9 mouse cellular contexts compared by ENCODE assay signal in genomic region chrX:140479171-140479570, GRCm38 (mm10). TPM values are rescaled to one million over a fixed set of nuclear protein-coding genes. Genes with fewer than 3 reads are reported as not detected.
A peak's percentile ranks its signal among the peaks of the same experiment; 100 is the strongest.
DNase-seq lines count a peak whose midpoint lies in the region; ATAC-seq and TF ChIP-seq lines count a peak whose summit lies in the region.
"Had no signal": no experiment of that assay in that cellular context is flagged by ENCODE, and none has a peak within 500 bp of the region (broad histone marks: within the 10 kb centered on the region; RNA-seq: fewer than 3 reads in every experiment).

No protein-coding gene starts in this region.

- H3K4me3 ChIP-seq in kidney, embryonic 15.5 days (replicated peaks): no peak overlapping the region
- no peak overlapping the region for H3K4me3 ChIP-seq in CH12.LX (replicated peaks in 1 of 3; ENCODE audit: low read depth in 2 of 3, low read length in 2 of 3, poor library complexity in 1 of 3)
- no peak overlapping the region for H3K4me3 ChIP-seq in limb, embryonic 11.5 days (ENCODE audit: low read depth, low read length)
- H3K4me3 ChIP-seq in midbrain, embryonic 16.5 days (ENCODE audit: low read depth, low read length): no peak overlapping the region
- H3K4me3 ChIP-seq: limb, embryonic 13.5 days had no signal

- dilution Hi-C loops in CH12.LX (cut with MboI; ENCODE audit: extremely low pct_ligation_motif_present, extremely low pct_unique_long_range_greater_than_20kb, low sequenced_read_pairs): no loop called here

- H3K9ac ChIP-seq in kidney, embryonic 15.5 days: no peak overlapping the region
- no peak overlapping the region for H3K9ac ChIP-seq in CH12.LX (ENCODE audit: insufficient read depth, low read depth)
- H3K9ac ChIP-seq in limb, embryonic 11.5 days (ENCODE audit: low read length): no peak overlapping the region
- no peak overlapping the region for H3K9ac ChIP-seq in midbrain, embryonic 16.5 days (ENCODE audit: low read depth, low read length)
- H3K9ac ChIP-seq: limb, embryonic 13.5 days had no signal

- no peaks in the 10 kb centered on the region for H3K9me3 ChIP-seq in kidney, embryonic 15.5 days (replicated peaks)
- H3K9me3 ChIP-seq in CH12.LX (replicated peaks; ENCODE audit: low read length): no peaks in the 10 kb centered on the region
- H3K9me3 ChIP-seq in limb, embryonic 11.5 days (ENCODE audit: control insufficient read depth, low read length): no peaks in the 10 kb centered on the region
- H3K9me3 ChIP-seq in midbrain, embryonic 16.5 days (replicated peaks; ENCODE audit: control insufficient read depth, low read length, poor library complexity, severe bottlenecking): no peaks in the 10 kb centered on the region
- H3K9me3 ChIP-seq: limb, embryonic 13.5 days had no signal

- DNase-seq in kidney, adult 18-20 months: peak; percentile 50
- peak; percentile 48 for DNase-seq in CH12.LX (ENCODE audit: extremely low read depth)
- peak; percentile 43 for DNase-seq in adrenal gland, postnatal 25 days
- peak; percentile 34 for DNase-seq in limb, embryonic 11.5 days (ENCODE audit: low spot score)
- DNase-seq in skeletal muscle tissue, adult 2 months (ENCODE audit: low read depth, low spot score): peak; percentile 26

- in situ Hi-C loops in CH12.LX (cut with MboI; ENCODE audit: low pct_ligation_motif_present, low pct_unique_long_range_greater_than_20kb, low sequenced_read_pairs): loop anchor here (10.0 kb wide), 1 partner anchor 246 kb away; no protein-coding TSS in a partner anchor

- TF ChIP-seq POLR2A in CH12.LX (IDR thresholded peaks at IDR 0.05; ENCODE audit: low read depth, low read length): no peak

- no peak overlapping the region for H3K4me2 ChIP-seq in kidney, embryonic 15.5 days
- H3K4me2 ChIP-seq in CH12.LX (ENCODE audit: insufficient read depth, low read depth, poor library complexity, severe bottlenecking): no peak overlapping the region
- H3K4me2 ChIP-seq in limb, embryonic 11.5 days (ENCODE audit: low read depth, severe bottlenecking): no peak overlapping the region
- no peak overlapping the region for H3K4me2 ChIP-seq in midbrain, embryonic 16.5 days (ENCODE audit: low read length)
- H3K4me2 ChIP-seq: limb, embryonic 13.5 days had no signal

- no peaks in the 10 kb centered on the region for H3K4me1 ChIP-seq in kidney, embryonic 15.5 days
- H3K4me1 ChIP-seq in CH12.LX (ENCODE audit: control insufficient read depth in 1 of 2, insufficient read depth in 2 of 2): no peaks in the 10 kb centered on the region
- H3K4me1 ChIP-seq in limb, embryonic 11.5 days (ENCODE audit: control insufficient read depth, insufficient read depth, low read length): no peaks in the 10 kb centered on the region
- H3K4me1 ChIP-seq in midbrain, embryonic 16.5 days (ENCODE audit: control insufficient read depth, insufficient read depth, low read length): no peaks in the 10 kb centered on the region
- H3K4me1 ChIP-seq: limb, embryonic 13.5 days had no signal

- peak; percentile 46 for TF ChIP-seq RAD21 in CH12.LX (IDR thresholded peaks at IDR 0.05; ENCODE audit: low read depth, low read length)

- WGBS in kidney, embryonic 15.5 days: 59% methylated on average over 4 of the region's 5 CpGs
- 67% methylated on average over 5 of the region's 5 CpGs for WGBS in limb, embryonic 11.5 days
- WGBS in midbrain, embryonic 16.5 days: 46% methylated on average over 5 of the region's 5 CpGs

- H3K36me3 ChIP-seq in kidney, embryonic 15.5 days: 0 out of 2 replicates have a peak, but pooled peaks cover 6% of the 10 kb centered on the region
- H3K36me3 ChIP-seq in CH12.LX (replicated peaks in 1 of 2; ENCODE audit: control insufficient read depth in 1 of 2, insufficient read depth in 1 of 2, low read length in 1 of 2): peaks cover 12 to 44% of the 10 kb centered on the region in 2 experiments
- no peaks in the 10 kb centered on the region for H3K36me3 ChIP-seq in limb, embryonic 11.5 days (ENCODE audit: control insufficient read depth, insufficient read depth, low read length)
- H3K36me3 ChIP-seq in midbrain, embryonic 16.5 days (ENCODE audit: control insufficient read depth, insufficient read depth, low read length): no peaks in the 10 kb centered on the region

- 0 out of 2 replicates have a peak, but pooled peaks cover 11% of the 10 kb centered on the region for H3K27me3 ChIP-seq in kidney, embryonic 15.5 days
- no peaks in the 10 kb centered on the region for H3K27me3 ChIP-seq in CH12.LX (replicated peaks)
- H3K27me3 ChIP-seq in limb, embryonic 11.5 days (ENCODE audit: control insufficient read depth, insufficient read depth, low read length): no peaks in the 10 kb centered on the region
- peaks cover 2% of the 10 kb centered on the region; the same call in 1 of the 2 replicates for H3K27me3 ChIP-seq in midbrain, embryonic 16.5 days (ENCODE audit: control insufficient read depth, insufficient read depth, low read depth, low read length)

- ATAC-seq in kidney, embryonic 15.5 days (replicated peaks; ENCODE audit: low FRiP score): no peak
- peak; percentile 86 for ATAC-seq in erythroblast, adult 5-6 weeks (replicated peaks; ENCODE audit: low FRiP score, poor library complexity, severe bottlenecking)
- no peak for ATAC-seq in limb, embryonic 11.5 days (ENCODE audit: insufficient number of reproducible peaks, low FRiP score, low TSS enrichment, low read depth)
- no peak for ATAC-seq in midbrain, embryonic 16.5 days

- peak in 1 of 2 experiments; percentile 63; a peak in 3 of 4 replicates for TF ChIP-seq CTCF in CH12.LX (conservative IDR thresholded peaks at IDR 0.05 in 1 of 2, IDR thresholded peaks at IDR 0.05 in 1 of 2; ENCODE audit: low read depth in 2 of 2, low read length in 2 of 2)

- H3K79me2 ChIP-seq in CH12.LX (replicated peaks; ENCODE audit: control insufficient read depth, extremely low read depth, insufficient read depth, poor library complexity, severe bottlenecking): no peaks in the 10 kb centered on the region

- TF ChIP-seq EP300 in CH12.LX (IDR thresholded peaks at IDR 0.05; ENCODE audit: low read length): no peak

- no peak overlapping the region for H3K27ac ChIP-seq in kidney, embryonic 15.5 days
- H3K27ac ChIP-seq in CH12.LX (ENCODE audit: insufficient read depth, low read depth): no peak overlapping the region
- no peak overlapping the region for H3K27ac ChIP-seq in limb, embryonic 11.5 days (replicated peaks; ENCODE audit: low read depth, low read length)
- no peak overlapping the region for H3K27ac ChIP-seq in midbrain, embryonic 16.5 days (ENCODE audit: low read length)
- H3K27ac ChIP-seq: limb, embryonic 13.5 days had no signal

TF ChIP-seq in CH12.LX, 34 proteins besides CTCF, POLR2A, EP300 and RAD21:
- no peak for TF ChIP-seq KAT2A (IDR thresholded peaks at IDR 0.05; ENCODE audit: insufficient replicate concordance, low read length)
- no peak for TF ChIP-seq JUN (IDR thresholded peaks at IDR 0.05; ENCODE audit: insufficient read depth, low read depth, low read length)
- peak; percentile 67; the same call in 1 of the 2 replicates for TF ChIP-seq MAX (IDR thresholded peaks at IDR 0.05; ENCODE audit: low read length)
- no peak for TF ChIP-seq E2F4 (IDR thresholded peaks at IDR 0.05; ENCODE audit: insufficient replicate concordance, low read depth, low read length)
- TF ChIP-seq PAX5 (IDR thresholded peaks at IDR 0.05; ENCODE audit: low read length): no peak
- TF ChIP-seq BHLHE40 (IDR thresholded peaks at IDR 0.05; ENCODE audit: low read depth, low read length): peak; percentile 64
- TF ChIP-seq USF1 (IDR thresholded peaks at IDR 0.05; ENCODE audit: low read depth, low read length): no peak
- TF ChIP-seq MYC (IDR thresholded peaks at IDR 0.05; ENCODE audit: low read depth, low read length): 0 out of 2 replicates have a peak, but pooled peaks have one; percentile 52
- no peak for TF ChIP-seq MEF2A (IDR thresholded peaks at IDR 0.05; ENCODE audit: borderline replicate concordance, low read depth, low read length)
- TF ChIP-seq SMC3 (IDR thresholded peaks at IDR 0.05; ENCODE audit: low read depth, low read length): peak; percentile 63

RNA-seq across cellular contexts. Expression of gene Prps1, which starts 22.8 kb away (rescaled TPM):
- 42.7 and 44.0 TPM in 2 replicates for polyA plus RNA-seq in kidney, embryonic 15.5 days (2015; fragmentation: Nextera tagmentation; extraction: Ambion mirVana)
- total RNA-seq in CH12.LX (2012; rRNA removed) (52.9 and 67.6 TPM in 2 replicates), CH12.LX (2014; rRNA removed) (163 and 168 TPM in 2 replicates)
- polyA plus RNA-seq in CH12.LX (2012; ENCODE audit: insufficient read length, low read depth): 127 and 128 TPM in 2 replicates
- total RNA-seq in adrenal gland, postnatal 25 days (2021): 16.2 and 18.5 TPM in 2 replicates
- 13.8 and 14.8 TPM in 2 replicates for total RNA-seq in erythroblast, adult 5-6 weeks (2015; ENCODE audit: low replicate concordance)
- 9.0 and 10.5 TPM in 2 replicates for total RNA-seq in erythroblast, adult 5-6 weeks (2017; ENCODE audit: low replicate concordance)
- 88.3 and 91.5 TPM in 2 replicates for polyA plus RNA-seq in limb, embryonic 11.5 days (2014; fragmentation: Nextera tagmentation; extraction: Ambion mirVana)
- 88.0 and 94.6 TPM in 2 replicates for polyA plus RNA-seq in midbrain, embryonic 16.5 days (2015; fragmentation: Nextera tagmentation; extraction: Ambion mirVana)
